19 mouse cellular contexts compared by ENCODE assay signal in genomic region chr1:153369011-153369410, GRCm38 (mm10). TPM values are rescaled to one million over a fixed set of nuclear protein-coding genes. Genes with fewer than 3 reads are reported as not detected.
DNase-seq lines count a peak whose midpoint lies in the region; ATAC-seq lines count a peak whose summit lies in the region.
"Had no signal": no experiment of that assay in that cellular context is flagged by ENCODE, and none has a peak within 500 bp of the region (broad histone marks: within the 10 kb centered on the region; RNA-seq: fewer than 3 reads in every experiment).

No protein-coding gene starts in this region.

- H3K4me2 ChIP-seq in heart, embryonic 16.5 days (ENCODE audit: low read depth, low read length) = no peak overlapping the region
- H3K4me2 ChIP-seq in kidney, embryonic 16.5 days (replicated peaks; ENCODE audit: low read depth, low read length) = no peak overlapping the region
- H3K4me2 ChIP-seq: forebrain, embryonic 13.5 days; heart, embryonic 12.5 days; hindbrain, embryonic 15.5 days had no signal

- no peaks in the 10 kb centered on the region for H3K9me3 ChIP-seq in heart, embryonic 16.5 days (replicated peaks; ENCODE audit: control insufficient read depth, low read length)
- peaks cover 2% of the 10 kb centered on the region; the same call in 1 of the 2 replicates for H3K9me3 ChIP-seq in kidney, embryonic 16.5 days (ENCODE audit: low read length)
- H3K9me3 ChIP-seq: forebrain, embryonic 13.5 days; heart, embryonic 12.5 days; hindbrain, embryonic 15.5 days had no signal

- H3K9ac ChIP-seq in heart, embryonic 16.5 days (ENCODE audit: low read length) = no peak overlapping the region
- H3K9ac ChIP-seq in kidney, embryonic 16.5 days (replicated peaks; ENCODE audit: low read length) = no peak overlapping the region
- H3K9ac ChIP-seq: forebrain, embryonic 13.5 days; forebrain, postnatal 0 days; heart, embryonic 12.5 days; hindbrain, embryonic 15.5 days had no signal

- WGBS in heart, embryonic 16.5 days = 30% methylated on average over 6 of the region's 6 CpGs
- WGBS in kidney, embryonic 16.5 days = 60% methylated on average over 6 of the region's 6 CpGs

- intact Hi-C loops in heart, postnatal 14 days (cut with DNase I) = no loop called here

- ATAC-seq in heart, embryonic 16.5 days (replicated peaks; ENCODE audit: extremely low read depth, insufficient read depth, low FRiP score) = 0 out of 2 replicates have a peak, but pooled peaks have one; percentile 41
- ATAC-seq in kidney, embryonic 16.5 days (ENCODE audit: low FRiP score, low TSS enrichment) = no peak
- ATAC-seq in megakaryocyte, adult 5-6 weeks (ENCODE audit: poor library complexity, severe bottlenecking) = no peak
- ATAC-seq: forebrain, embryonic 13.5 days; forebrain, postnatal 0 days had no signal

- H3K27ac ChIP-seq in heart, embryonic 16.5 days (ENCODE audit: low read length) = no peak overlapping the region
- H3K27ac ChIP-seq in kidney, embryonic 16.5 days (ENCODE audit: low read length) = no peak overlapping the region
- H3K27ac ChIP-seq: embryonic facial prominence, embryonic 10.5 days; forebrain, embryonic 13.5 days; hindbrain, embryonic 15.5 days had no signal

- no peaks in the 10 kb centered on the region for H3K27me3 ChIP-seq in heart, embryonic 16.5 days (ENCODE audit: control insufficient read depth, insufficient read depth, low read length)
- no peaks in the 10 kb centered on the region for H3K27me3 ChIP-seq in kidney, embryonic 16.5 days (ENCODE audit: insufficient read depth, low read length)
- H3K27me3 ChIP-seq: forebrain, embryonic 13.5 days; heart, embryonic 12.5 days; hindbrain, embryonic 15.5 days had no signal

- H3K36me3 ChIP-seq in heart, embryonic 16.5 days (ENCODE audit: control insufficient read depth, insufficient read depth) = no peaks in the 10 kb centered on the region
- no peaks in the 10 kb centered on the region for H3K36me3 ChIP-seq in kidney, embryonic 16.5 days (ENCODE audit: insufficient read depth, low read length)
- H3K36me3 ChIP-seq: embryonic facial prominence, embryonic 10.5 days; heart, embryonic 12.5 days; hindbrain, embryonic 15.5 days had no signal

- no peaks in the 10 kb centered on the region for H3K4me1 ChIP-seq in heart, embryonic 16.5 days (ENCODE audit: control insufficient read depth, insufficient read depth, low read length)
- H3K4me1 ChIP-seq in kidney, embryonic 16.5 days (ENCODE audit: insufficient read depth, low read length) = no peaks in the 10 kb centered on the region
- H3K4me1 ChIP-seq: embryonic facial prominence, embryonic 10.5 days; forebrain, embryonic 13.5 days; hindbrain, embryonic 15.5 days had no signal

- no peak overlapping the region for H3K4me3 ChIP-seq in heart, embryonic 16.5 days (ENCODE audit: low read length)
- H3K4me3 ChIP-seq in kidney, embryonic 16.5 days (ENCODE audit: low read length) = no peak overlapping the region
- H3K4me3 ChIP-seq: embryonic facial prominence, embryonic 10.5 days; forebrain, embryonic 13.5 days; heart, embryonic 12.5 days; hindbrain, embryonic 15.5 days had no signal

- no peak for DNase-seq in heart, postnatal 14 days
- DNase-seq in kidney, adult 9 months = peak; percentile 24
- peak; percentile 16 for DNase-seq in kidney, postnatal 10 days
- DNase-seq in kidney, postnatal 14 days = peak; percentile 47
- DNase-seq: adrenal gland, adult 2 months; adrenal gland, postnatal 36 days; cerebellum, adult 2 months; cerebellum, postnatal 10 days; forebrain, postnatal 0 days; gastrocnemius, postnatal 14 days had no signal

RNA-seq across cellular contexts. Expression of gene Lamc1, which starts 36.4 kb away (rescaled TPM):
- polyA plus RNA-seq in heart, embryonic 16.5 days (2015; fragmentation: Nextera tagmentation; extraction: Ambion mirVana) = 73.8 and 85.3 TPM in 2 replicates
- 100 to 1,000 TPM; 303 to 323 TPM for total RNA-seq in heart, postnatal 14 days (2021)
- 105 and 109 TPM in 2 replicates for polyA plus RNA-seq in kidney, embryonic 16.5 days (2015; fragmentation: Nextera tagmentation; extraction: Ambion mirVana)
- 1.1 and 2.3 TPM in 2 replicates for total RNA-seq in megakaryocyte, adult 5-6 weeks (2015)
- total RNA-seq in megakaryocyte, adult 5-6 weeks (2017) = 0.73 and 0.92 TPM in 2 replicates

RNA-seq across cellular contexts. Expression of gene Shcbp1l, which starts 56.0 kb away (rescaled TPM):
- polyA plus RNA-seq in heart, embryonic 16.5 days (2015; fragmentation: Nextera tagmentation; extraction: Ambion mirVana) = 0.11 and 0.26 TPM in 2 replicates
- total RNA-seq in heart, postnatal 14 days (2021) = not detected
- polyA plus RNA-seq in kidney, embryonic 16.5 days (2015; fragmentation: Nextera tagmentation; extraction: Ambion mirVana) = 0.21 and 0.50 TPM in 2 replicates
- total RNA-seq in megakaryocyte, adult 5-6 weeks (2015) = 0.13 and 2.4 TPM in 2 replicates
- 0.08 and 0.51 TPM in 2 replicates for total RNA-seq in megakaryocyte, adult 5-6 weeks (2017)
- total RNA-seq: gastrocnemius, adult 18-20 months; gastrocnemius, postnatal 14 days; heart, postnatal 25 days had no signal

Comparison
In these comparisons a context has a peak if more than half of its experiments do, and no peak if none do; other contexts are left out.
1. DNase-seq: peak in kidney, adult 9 months (single experiment), kidney, postnatal 10 days (single experiment) and kidney, postnatal 14 days (single experiment); none in heart, postnatal 14 days (0 of 2).
2. RNA of gene Lamc1, which starts 36.4 kb away (total RNA-seq): 303 to 323 TPM in heart, postnatal 14 days; 0.73 to 2.3 TPM in megakaryocyte, adult 5-6 weeks; every median in the first group is over 10 times any median in the second.